Mouse (Mus musculus): ENCODE results near the gene Fstl4. TPM values are rescaled to one million over a fixed set of nuclear protein-coding genes. Genes with fewer than 3 reads are reported as not detected.
"Not testable (repeated sequence)": the region's sequence is repeated elsewhere in the genome, so short reads cannot be mapped to it uniquely, and the experiment has no call there.

Gene Fstl4
- total RNA-seq, 1 experiment from 2014 or later, result not detected

DNA sequence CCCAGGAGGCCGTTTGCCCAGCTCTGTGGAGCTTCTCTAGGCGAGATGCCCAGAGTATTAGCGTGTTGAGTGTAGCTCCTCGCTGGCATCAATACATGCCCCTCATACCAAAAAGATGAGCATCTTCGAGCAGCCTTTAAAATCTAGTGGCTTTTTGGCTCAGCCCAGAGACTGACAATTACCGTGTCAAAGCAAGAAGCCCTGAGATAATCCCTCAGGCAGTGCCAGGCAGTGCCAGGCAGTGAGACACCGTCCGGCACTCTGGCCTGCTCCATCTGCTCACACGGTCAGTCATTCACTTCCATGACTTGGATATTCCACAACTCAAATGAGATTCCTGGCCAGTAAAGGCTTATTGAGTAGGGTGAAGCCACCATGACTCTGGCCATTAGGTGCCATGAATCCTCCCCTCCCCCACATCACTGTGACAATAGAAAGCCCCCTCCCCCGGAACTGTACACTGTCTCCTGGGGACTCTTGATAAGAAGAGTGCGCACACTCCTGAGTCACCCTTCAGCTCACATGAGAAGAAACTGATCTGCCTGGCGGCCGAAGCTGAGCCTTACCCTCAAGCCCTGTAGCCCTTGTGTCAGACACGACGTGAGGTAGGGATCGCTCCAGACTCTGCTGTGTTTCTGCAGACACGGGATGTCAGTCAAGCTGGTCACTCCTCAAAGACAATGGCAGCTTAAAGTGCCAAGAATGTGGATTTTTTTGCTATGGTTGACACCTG lies 293.6 kb downstream of the Fstl4 start:
- ATAC-seq (ENCODE audit: extremely low read depth, insufficient number of reproducible peaks, low FRiP score, poor library complexity, severe bottlenecking), result no peak

DNA sequence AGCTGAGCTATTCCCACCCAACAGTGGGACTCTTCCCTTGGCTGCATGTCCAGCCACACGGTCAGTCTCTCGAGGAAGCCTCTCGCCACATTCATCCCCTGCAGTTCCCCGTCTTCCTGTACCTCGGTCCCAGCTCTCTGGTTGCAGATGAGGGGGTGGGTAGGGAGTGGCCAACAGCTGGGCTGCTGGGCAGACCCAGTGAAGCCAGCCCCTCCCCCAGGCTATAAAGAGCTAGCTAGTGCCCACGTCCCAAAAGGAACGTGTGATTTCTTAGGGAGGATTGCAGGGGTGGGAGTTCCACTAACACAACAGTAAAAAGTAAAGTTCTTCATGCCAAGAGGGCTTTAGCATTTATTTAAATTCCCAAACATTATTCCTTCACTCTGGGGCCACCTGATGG lies 294.1 kb downstream of the Fstl4 start:
- ATAC-seq (ENCODE audit: extremely low read depth, insufficient number of reproducible peaks, low FRiP score, poor library complexity, severe bottlenecking), result no peak

DNA sequence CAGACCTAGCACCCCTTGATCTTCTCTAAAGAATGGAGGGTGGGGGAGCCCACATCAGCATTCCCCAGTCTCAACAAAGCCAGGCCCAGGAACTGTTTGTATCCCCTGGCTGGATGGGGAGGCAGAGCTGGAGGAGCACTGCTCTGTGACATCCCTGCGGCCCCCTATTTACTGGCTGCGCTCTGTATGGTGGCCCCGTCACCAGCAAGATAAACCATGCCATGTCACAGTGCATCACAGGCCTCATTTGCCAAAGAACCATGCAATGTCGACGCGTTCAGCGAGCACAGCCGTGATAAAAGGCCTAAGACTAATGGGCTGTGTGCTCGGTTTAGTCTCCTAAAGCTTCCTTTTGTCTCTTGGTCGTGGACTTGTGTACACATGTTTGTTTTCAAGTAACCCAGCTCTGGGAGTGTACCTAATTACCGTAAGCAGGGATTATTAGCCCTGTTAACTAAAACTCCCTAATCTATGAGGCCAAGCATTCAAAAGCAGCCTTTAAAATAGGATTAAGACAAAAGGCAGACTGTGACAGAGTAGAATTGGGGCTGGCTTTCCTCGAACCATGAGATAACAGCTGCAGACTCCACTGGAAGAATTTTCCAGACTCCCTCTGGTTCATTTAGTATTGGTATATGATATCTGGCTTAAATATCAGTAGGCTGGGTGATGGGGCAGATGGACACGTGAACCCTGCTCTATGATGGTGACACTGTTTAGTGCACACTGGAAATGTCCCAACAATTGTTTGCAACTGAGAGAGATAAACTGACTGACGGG lies 303.5 kb downstream of the Fstl4 start:
- ATAC-seq (ENCODE audit: extremely low read depth, insufficient number of reproducible peaks, low FRiP score, poor library complexity, severe bottlenecking), result no peak

DNA sequence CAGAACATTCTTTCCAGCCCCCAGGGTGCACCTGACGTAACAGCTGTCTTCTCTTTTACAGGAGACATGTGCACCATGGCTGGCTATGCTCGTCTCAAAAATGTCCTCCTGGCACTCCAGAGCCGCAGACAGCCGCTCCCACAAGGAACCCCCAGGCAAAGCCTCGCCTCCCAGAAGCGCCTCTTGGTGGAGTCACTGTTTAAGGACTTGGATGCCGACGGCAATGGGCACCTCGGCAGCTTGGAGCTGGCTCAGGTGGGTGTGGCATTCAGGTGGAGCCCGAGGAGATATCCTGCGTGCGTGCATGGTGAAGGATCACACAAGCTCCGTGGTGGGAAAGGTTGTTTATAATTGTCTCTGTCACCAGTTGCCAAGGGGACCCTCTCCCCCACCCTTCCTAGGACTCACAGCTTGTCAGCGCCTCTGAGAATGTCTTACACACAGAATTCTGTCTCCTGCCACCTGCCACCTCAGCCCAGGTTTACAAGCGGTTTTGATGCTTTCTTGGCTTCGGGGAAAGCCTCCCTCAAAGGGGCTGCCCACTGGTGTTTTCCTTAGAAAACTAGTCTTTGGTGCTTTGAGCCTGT lies 304.1 kb downstream of the Fstl4 start:
- ATAC-seq (ENCODE audit: extremely low read depth, insufficient number of reproducible peaks, low FRiP score, poor library complexity, severe bottlenecking), result no peak

DNA sequence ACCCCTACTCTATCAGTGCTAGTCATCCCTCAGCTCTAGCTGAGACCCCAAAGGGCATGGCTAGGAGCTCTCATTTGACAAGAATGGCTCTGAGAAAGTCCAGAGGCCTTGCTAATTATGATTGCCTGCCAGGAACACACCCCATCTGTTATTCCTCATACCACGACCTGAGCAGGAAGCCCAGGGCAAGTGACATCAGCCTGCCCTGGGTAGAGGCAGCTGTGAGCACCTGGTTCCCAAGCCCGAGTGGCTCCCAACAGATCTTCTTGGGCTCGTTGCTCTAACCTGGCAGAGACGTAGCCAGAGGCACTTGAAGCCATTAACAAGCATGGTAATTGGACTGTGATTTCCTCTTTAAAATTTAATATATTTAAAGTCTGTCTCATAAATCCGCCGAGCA lies 305.3 kb downstream of the Fstl4 start:
- no peak for ATAC-seq (ENCODE audit: extremely low read depth, insufficient number of reproducible peaks, low FRiP score, poor library complexity, severe bottlenecking)

DNA sequence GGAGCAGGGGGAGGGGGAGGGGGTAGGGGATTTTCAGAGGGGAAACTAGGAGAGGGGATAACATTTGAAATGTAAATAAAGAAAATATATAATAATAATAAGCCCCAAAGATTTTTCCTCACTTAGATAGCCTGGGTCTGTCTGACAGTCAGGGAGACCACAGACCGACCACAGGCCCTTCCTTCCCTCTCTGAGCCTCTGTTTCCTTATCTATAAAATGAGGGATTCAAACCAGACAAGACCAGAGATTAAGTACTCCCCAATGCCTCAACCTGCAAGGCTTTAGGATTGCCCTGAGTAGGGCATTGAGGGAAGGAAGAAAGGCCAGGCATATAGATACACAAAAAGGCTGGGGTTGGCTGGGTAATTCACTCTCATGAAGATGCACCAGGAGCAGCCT lies 307.2 kb downstream of the Fstl4 start:
- no peak for ATAC-seq (ENCODE audit: extremely low read depth, insufficient number of reproducible peaks, low FRiP score, poor library complexity, severe bottlenecking)

DNA sequence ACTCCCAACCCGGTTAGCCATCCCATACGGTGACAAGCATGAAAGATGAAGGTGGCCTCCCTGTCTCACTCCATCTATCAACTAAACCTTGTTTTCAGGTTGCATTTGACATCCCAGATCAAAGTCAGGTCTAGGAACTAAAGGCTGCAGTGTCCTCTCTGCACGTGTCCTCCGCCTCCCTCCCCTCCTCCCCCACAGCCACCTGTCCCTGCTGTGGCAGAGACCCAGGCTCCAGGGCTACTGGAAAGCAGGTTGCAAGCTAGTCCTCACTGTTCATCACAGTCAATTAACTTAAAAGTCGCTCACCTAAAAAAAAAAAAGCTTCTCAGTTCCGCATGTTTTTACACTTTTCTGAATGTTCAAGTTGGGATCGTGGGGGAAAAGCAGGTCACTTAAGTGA lies 313.2 kb downstream of the Fstl4 start:
- no peak for ATAC-seq (ENCODE audit: extremely low read depth, insufficient number of reproducible peaks, low FRiP score, poor library complexity, severe bottlenecking)

DNA sequence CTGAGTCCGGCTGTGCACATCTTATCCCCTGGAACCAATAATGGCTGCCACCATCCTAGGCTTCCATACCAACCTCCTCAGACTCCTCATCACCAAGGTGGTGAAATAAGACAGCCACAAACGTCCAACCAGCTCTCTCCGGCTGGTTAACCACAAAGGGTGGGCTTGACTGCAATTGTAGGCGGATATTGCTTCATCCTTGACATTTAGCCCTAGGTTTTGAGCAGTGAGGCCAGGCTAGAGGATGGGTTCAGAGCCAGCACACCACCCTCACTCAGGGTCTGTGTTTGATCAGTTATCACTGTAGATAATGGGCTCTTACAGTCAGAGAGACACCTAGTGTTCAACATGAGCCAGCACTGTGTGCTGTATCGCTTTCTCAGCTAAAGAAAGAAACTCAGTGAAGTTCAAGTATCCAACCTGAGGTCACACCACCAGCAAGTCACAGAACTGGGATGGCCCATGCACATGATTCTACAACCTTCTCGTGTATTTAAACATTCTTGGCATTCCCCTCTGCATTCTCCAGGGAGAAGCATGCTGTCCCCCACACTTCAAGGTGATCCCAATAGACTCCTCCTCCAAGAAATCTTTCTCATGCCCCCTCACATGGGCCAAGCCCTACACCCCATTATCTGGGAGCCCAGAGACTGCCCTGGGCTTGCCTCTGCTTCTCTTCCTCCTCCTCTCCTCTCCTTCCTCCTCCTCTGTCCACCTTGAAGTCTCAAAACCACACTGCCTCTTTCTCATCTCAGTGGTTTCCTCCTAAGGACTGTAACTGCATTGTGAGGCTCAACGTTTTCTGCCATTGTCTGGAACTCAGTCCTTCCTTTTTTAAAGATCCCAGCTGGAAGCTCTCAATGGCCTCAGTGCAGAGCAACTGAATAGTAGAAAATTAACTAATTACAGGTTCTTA lies 314.2 kb downstream of the Fstl4 start:
- no peak for ATAC-seq (ENCODE audit: extremely low read depth, insufficient number of reproducible peaks, low FRiP score, poor library complexity, severe bottlenecking)

DNA sequence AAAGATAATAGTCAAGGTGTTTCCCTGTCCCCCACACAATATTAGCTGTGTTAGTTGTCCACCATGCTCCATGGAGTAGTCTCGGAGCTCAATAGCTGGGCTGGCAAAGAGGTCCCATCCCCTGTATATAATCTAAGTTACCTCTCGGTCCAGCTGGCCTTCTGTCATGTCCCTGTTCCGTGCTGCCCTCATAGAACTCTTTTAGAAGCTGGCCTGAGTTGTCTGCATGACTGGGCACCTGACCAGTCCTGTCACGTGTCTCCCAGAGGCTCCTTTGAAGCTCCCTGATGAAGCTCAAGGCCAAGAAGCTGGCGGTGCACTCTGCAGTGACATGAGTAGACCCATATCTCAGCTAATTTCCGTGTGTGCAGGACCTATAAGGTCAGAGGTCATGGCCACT lies 316.9 kb downstream of the Fstl4 start:
- ATAC-seq (ENCODE audit: extremely low read depth, insufficient number of reproducible peaks, low FRiP score, poor library complexity, severe bottlenecking), result no peak

DNA sequence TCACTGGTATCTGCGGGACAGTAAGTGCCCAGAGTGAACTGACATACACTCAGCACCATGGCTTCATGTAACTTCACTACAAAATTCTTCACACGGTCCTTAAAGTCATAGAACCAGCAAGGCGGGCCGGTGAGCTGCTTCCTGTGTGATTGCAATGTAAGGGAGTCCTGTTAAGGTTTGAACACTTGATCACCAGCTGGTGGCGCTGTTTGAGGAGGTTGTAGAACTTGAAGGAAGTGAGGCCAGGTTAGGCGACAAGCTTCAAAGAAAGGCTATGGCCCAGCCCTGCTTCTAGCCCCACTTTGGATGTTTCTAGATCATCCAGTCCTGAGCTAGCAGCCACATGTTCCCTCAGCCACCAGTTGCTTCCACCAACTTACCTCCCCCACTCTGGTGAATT lies 320.9 kb downstream of the Fstl4 start:
- ATAC-seq (ENCODE audit: extremely low read depth, insufficient number of reproducible peaks, low FRiP score, poor library complexity, severe bottlenecking), result no peak

DNA sequence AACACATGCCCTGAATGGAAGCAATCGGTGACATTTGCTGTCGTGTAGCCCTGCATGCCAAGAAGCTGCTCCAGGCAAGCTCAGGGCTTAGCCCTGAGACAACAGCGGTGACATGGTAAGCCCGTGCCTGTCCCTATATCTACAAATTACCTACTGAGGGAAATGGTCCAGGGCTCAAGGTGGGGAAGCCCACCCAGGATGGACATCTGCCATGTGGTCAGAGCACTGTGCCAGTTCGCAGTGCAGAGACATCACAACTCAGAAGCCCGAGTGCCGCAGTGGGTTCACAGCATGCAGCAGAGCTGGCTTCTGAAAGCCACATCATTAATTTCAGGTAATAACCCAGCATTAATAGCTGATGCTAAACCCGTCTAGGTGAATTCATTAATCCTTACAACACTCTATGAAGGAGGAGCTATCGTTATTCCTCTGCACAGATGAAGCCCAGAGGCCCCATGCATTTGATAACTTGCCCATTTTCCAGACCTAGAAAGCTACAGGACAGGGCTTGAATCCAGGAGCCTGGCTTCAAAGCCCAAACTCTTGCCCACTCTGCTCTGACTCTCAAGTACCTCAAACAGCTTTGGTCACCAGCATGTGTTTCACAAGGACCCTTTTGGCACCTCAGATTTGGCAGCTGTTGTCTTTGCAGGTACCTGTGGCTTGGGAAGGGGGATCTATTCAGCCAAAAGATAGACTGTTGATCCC lies 321.6 kb downstream of the Fstl4 start:
- no peak for ATAC-seq (ENCODE audit: extremely low read depth, insufficient number of reproducible peaks, low FRiP score, poor library complexity, severe bottlenecking)

DNA sequence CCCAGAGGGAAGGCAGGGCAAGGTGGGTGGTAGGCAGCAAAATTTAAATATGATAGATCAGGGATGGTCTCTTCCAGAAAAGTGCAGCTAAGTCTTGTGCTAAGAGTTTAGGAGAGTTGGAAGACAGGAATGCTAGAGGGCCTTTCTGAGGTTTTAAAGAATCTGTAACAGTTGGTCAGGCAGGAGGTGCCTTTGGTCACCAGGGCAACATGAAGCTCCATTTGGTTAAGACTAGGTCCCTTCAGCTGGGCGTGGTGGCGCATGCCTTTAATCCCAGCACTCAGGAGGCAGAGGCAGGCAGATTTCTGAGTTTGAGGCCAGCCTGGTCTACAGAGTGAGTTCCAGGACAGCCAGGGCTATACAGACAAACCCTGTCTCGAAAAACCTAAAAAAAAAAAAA lies 323.5 kb downstream of the Fstl4 start:
- ATAC-seq (ENCODE audit: extremely low read depth, insufficient number of reproducible peaks, low FRiP score, poor library complexity, severe bottlenecking), result not testable (repeated sequence)

DNA sequence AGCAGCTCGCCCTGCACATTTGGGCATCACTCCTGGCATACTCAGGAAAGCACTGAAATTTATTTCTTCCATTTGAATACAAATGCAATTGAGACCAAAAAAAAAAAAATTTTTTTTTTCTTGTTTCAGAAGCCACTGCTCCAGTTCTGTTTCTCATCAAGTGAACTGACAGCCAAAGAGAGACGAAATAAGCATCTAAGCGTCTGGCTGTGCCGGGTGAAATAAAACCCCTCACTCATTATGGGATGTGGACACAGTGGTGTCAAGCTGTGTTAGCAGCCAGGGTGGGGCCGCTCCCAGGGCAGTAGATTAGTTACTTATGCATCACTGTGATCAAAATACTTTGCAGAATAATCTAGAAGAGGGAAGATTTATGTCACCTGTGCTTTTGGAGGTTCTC lies 327.2 kb downstream of the Fstl4 start:
- ATAC-seq (ENCODE audit: extremely low read depth, insufficient number of reproducible peaks, low FRiP score, poor library complexity, severe bottlenecking), result no peak

DNA sequence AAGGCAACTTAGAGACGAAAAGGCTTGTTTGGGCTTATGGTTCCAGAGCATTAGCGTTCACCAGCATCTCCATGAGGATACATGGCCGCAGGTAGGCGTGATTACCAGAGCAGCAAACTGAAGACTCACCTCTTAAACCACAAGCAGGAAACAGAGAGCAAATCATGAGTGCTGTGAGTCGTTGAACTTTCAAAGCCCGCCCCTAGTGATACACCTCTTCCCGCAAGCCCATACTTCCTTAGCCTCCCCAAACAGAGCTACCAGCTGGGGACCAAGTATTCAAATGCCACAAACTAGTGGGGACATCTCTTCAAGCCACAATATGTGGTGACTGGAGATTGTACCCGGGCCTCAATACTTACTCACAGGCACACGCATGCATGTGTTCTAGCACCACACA lies 332.4 kb downstream of the Fstl4 start:
- ATAC-seq (ENCODE audit: extremely low read depth, insufficient number of reproducible peaks, low FRiP score, poor library complexity, severe bottlenecking), result no peak

DNA sequence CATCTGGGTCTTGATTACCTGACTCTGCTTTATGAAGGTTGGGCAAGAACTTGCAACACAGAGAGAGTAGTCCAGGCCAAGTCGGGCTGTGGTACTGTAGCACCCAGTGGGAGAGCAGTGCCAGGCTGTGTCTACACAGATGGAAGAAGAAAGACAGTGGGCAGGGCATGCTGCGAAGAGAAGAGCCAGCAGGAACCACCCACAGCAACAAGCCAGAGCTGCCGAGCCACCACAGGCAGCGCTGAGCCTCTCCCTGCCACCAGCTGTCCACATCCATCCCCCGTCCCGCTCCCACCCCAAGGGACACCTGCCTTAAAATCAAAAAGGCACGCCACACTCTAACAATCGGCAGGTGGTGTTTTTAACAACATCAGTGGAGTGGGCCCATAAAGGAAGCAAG lies 332.9 kb downstream of the Fstl4 start:
- ATAC-seq (ENCODE audit: extremely low read depth, insufficient number of reproducible peaks, low FRiP score, poor library complexity, severe bottlenecking), result no peak

DNA sequence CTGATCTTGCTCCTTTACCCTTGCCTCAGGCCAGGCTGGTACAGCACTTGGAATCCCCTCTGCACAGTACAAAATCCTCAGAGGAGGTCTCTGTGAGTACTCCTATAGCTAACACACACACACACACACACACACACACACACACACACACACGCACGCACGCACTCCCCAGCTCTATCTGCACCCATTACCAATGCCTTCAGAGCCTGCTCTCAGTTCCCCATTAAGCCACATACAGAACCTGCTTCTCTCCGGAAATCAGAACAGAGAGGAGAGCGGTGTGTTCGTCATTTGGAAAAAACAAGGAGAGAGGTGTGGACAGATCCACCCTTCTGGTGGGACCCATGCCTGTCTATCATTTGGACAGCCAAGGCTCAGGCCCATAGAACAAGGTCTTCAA lies 333.4 kb downstream of the Fstl4 start:
- ATAC-seq (ENCODE audit: extremely low read depth, insufficient number of reproducible peaks, low FRiP score, poor library complexity, severe bottlenecking), result no peak

DNA sequence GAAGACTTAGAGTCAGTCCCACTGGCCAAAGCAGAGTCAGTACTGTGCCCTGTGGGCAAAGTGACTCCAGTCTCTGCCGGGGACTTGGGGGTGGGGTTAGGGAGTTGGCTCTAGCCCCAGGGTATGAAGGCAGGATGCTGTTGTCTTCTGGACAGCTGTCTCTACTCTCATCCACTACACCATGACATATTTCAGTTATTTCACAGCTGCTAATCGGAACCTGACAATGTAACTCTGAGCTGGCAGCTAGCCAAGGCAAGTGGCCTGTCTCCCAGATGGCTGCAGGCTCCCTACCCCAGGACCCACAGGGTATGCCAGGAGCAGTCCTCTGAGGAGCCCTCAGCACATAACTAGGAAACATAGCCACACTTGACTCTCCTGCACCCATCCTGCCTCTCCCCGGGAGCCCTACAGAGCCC lies 334.4 kb downstream of the Fstl4 start:
- no peak for ATAC-seq (ENCODE audit: extremely low read depth, insufficient number of reproducible peaks, low FRiP score, poor library complexity, severe bottlenecking)

DNA sequence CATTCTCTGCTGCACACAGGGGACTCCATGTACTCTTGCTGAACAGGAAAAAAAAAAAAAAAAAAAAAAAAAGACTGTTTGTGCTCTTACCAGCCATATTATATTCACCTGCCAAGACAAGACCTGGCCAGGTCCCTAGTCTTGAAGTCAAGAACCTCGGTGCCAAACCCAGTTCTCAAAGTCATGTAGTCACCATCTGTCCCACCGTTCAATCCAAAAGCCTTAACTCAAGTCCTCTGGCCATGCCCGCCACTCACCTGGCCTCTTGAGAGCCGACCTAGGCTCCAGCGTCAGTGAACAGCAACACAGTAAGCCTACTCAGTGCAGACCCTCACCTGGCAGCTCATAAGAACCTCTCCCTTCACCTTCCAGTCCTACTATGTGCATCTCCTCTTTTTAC lies 334.9 kb downstream of the Fstl4 start:
- no peak for ATAC-seq (ENCODE audit: extremely low read depth, insufficient number of reproducible peaks, low FRiP score, poor library complexity, severe bottlenecking)

DNA sequence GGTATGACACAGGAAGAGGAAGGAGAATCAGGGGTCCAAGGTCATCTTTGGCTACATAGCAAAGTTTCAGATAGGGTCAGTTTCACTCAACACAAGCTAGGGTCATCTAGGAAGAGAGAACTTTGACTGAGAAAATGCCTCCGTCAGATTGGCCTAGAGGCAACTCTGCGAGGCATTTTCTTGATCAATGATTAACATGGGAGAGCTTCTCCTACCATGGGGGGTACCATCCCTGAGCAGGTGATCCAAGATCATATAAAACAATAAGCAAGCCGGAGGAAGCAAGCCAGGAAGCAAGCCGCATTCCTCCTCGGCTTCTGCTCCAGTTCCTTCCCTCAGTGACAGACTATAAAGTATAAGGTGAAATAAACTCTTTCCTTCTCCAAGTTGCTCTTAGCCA lies 337.3 kb downstream of the Fstl4 start:
- no peak for ATAC-seq (ENCODE audit: extremely low read depth, insufficient number of reproducible peaks, low FRiP score, poor library complexity, severe bottlenecking)

Data from neutrophil, adult 5-6 weeks (primary cell).